Mouse (Mus musculus) lung, embryonic 15.5 days (tissue): ENCODE measurements around the gene Ptpn12. TPM values are rescaled to one million over a fixed set of nuclear protein-coding genes. Genes with fewer than 3 reads are reported as not detected.

Source experiments
- ATAC-seq: fragments of 200-750 bp; cut with Nextera tagmentation; 2 replicates; pipeline ENCODE4 v1.8.0; 2017; ENCODE audit warnings: moderate number of reproducible peaks, borderline replicate concordance; ENCODE audit not compliant: low FRiP score, low TSS enrichment; ENCODE audit errors: extremely low read depth
- H3K27ac ChIP-seq: fragments of 300-500 bp; sonication (generic); 2 replicates; pipeline ENCODE4 v1.5.1; 2015; ENCODE audit warnings: moderate library complexity, mild to moderate bottlenecking, inconsistent platforms
- H3K27me3 ChIP-seq: fragments of 300-500 bp; sonication (generic); 2 replicates; pipeline ENCODE4 v1.6.1; 2015; ENCODE audit warnings: inconsistent platforms
- H3K36me3 ChIP-seq: fragments of 300-500 bp; sonication (generic); 2 replicates; pipeline ENCODE4 v1.6.1; 2015; ENCODE audit warnings: inconsistent platforms
- H3K4me1 ChIP-seq: fragments of 300-500 bp; sonication (generic); 2 replicates; pipeline ENCODE4 v1.6.1; 2015; ENCODE audit warnings: inconsistent platforms
- H3K4me2 ChIP-seq: fragments of 300-500 bp; sonication (generic); 2 replicates; pipeline ENCODE4 v1.6.1; 2015; ENCODE audit warnings: inconsistent platforms, mild to moderate bottlenecking, moderate library complexity
- H3K4me3 ChIP-seq: fragments of 300-500 bp; sonication (generic); 2 replicates; pipeline ENCODE4 v1.5.1; 2015; ENCODE audit warnings: mild to moderate bottlenecking, inconsistent platforms
- H3K9ac ChIP-seq: fragments of 300-500 bp; sonication (generic); 2 replicates; pipeline ENCODE4 v1.6.1; 2015; ENCODE audit warnings: inconsistent platforms
- H3K9me3 ChIP-seq: fragments of 300-500 bp; sonication (generic); 2 replicates; pipeline ENCODE4 v1.6.1; 2016; ENCODE audit warnings: inconsistent platforms
- WGBS: fragments of 180-500 bp; shearing (Covaris S2); methylation state at CpG from one replicate; pipeline ENCODE4 v1.1.7; 2015; 5-methylcytosine and 5-hydroxymethylcytosine counted together
- polyA plus RNA-seq: library from polyadenylated mRNA; unstranded; fragments of >200 nt; fragmentation: Nextera tagmentation; extraction: Ambion mirVana; gene quantifications from 2 replicates; pipeline ENCODE4 v1.2.1, GENCODE M21; 2015

Ptpn12 gene
- polyA plus RNA-seq = 24.3 and 27.5 TPM in 2 replicates

DNA sequence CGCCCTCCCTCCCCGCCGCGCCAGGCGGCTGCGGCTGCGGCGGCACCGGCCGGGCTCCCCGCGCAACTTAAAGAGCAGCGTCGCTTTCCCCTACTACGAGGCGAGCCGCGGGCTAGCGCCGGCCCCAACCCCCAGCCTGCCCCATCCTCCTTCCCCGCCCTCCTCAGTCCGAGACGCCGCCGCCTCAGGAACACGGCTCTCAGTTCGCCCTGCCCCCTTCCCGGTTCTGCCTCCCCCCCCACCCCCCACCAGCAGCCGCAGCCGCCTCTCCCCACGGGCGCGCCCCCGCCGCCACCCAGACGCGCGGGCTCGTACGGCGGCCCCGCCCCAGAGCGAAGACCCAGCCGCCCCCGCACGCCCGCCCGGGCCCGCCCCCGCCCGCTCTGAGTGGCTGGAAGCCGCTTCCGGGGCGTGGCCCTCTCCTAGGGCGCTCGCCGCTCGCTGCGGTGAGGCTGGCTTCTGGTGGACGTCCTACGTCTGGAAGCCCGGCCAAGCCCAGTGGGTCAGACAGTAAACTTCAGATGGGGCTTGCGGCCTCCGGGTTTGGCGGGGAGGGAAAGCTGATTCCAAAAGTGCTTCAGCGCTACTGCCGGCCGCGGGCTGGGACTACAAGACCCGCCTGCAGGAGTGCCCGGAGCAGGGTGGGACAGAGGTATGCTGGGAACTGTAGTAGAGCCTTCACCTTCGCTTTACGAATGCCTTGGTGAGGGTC, at the start of gene Ptpn12:
Ptpn12 (minus strand) TSS at position 92 of the 712 bp plus-strand sequence.
- peak; percentile 97 for ATAC-seq
- peak within 1 kb of the TSS; percentile 99 for H3K9ac ChIP-seq
- peak within 1 kb of the TSS; percentile 55 for H3K4me2 ChIP-seq
- H3K27me3 ChIP-seq = no peaks in the 10 kb centered on the region
- H3K4me1 ChIP-seq = peaks cover 20% of the 10 kb centered on the region
- peak within 1 kb of the TSS; percentile 99 for H3K4me3 ChIP-seq
- H3K9me3 ChIP-seq = no peaks in the 10 kb centered on the region
- under 1% methylated on average over 48 of the region's 73 CpGs for WGBS
- H3K27ac ChIP-seq = peak within 1 kb of the TSS; percentile 99
- no peaks in the 10 kb centered on the region for H3K36me3 ChIP-seq

DNA sequence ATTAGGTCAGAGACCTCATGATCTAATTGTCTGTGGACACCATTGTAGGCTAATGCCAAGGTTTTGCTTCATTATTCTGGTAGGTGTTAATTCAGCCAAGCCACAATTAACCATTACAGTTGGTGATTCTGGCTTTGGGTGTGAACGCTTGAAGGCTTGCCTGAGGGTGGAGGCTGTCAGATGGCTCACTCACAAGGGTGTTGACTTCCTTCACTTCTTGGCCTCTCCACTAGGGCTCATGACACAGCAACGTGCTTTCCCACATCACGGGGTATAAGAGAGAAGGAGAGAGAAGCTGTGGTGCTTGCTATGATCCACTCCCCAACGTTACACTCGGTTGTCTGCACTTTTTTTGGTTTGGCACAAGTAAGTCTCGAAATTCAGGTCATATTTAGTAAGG, 35.5 kb upstream of the Ptpn12 start:
- no peaks in the 10 kb centered on the region for H3K36me3 ChIP-seq
- 65% methylated on average over 6 of the region's 6 CpGs for WGBS

DNA sequence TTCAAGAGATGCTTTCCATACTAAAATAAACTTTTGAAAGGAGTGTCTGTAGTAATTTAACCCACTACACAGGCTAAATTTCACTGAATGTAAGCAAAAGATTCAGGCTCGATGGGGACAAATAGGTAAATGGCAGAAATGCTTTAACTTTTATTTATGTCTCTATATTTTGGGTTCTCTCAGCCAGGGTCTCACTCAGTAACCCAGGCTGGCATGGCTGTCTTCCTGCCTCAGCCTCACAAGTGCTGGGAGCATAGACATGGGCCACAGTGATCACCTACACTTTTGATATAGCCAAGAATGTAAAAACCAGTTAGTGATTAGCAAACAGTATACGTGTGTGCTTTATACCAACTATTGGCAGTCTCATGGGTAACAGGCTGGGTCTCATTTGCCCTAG, 1.5 kb upstream of the Ptpn12 start:
- H3K4me1 ChIP-seq = peaks cover 11% of the 10 kb centered on the region
- H3K27ac ChIP-seq = no peak overlapping the region
- no peaks in the 10 kb centered on the region for H3K9me3 ChIP-seq
- WGBS = 81% methylated on average over 2 of the region's 2 CpGs
- H3K4me3 ChIP-seq = no peak overlapping the region
- H3K27me3 ChIP-seq = no peaks in the 10 kb centered on the region
- ATAC-seq = no peak
- no peak overlapping the region for H3K9ac ChIP-seq
- H3K36me3 ChIP-seq = no peaks in the 10 kb centered on the region
- peak overlapping the region; percentile 55; the same call in 1 of the 2 replicates for H3K4me2 ChIP-seq

More for the DNA sequence above, 35.5 kb upstream of the Ptpn12 start:
- no peak overlapping the region for H3K9ac ChIP-seq
- no peak overlapping the region for H3K4me3 ChIP-seq
- H3K4me1 ChIP-seq = no peaks in the 10 kb centered on the region
- no peaks in the 10 kb centered on the region for H3K9me3 ChIP-seq
- H3K4me2 ChIP-seq = no peak overlapping the region
- H3K27ac ChIP-seq = no peak overlapping the region
- no peak for ATAC-seq
- H3K27me3 ChIP-seq = no peaks in the 10 kb centered on the region

DNA sequence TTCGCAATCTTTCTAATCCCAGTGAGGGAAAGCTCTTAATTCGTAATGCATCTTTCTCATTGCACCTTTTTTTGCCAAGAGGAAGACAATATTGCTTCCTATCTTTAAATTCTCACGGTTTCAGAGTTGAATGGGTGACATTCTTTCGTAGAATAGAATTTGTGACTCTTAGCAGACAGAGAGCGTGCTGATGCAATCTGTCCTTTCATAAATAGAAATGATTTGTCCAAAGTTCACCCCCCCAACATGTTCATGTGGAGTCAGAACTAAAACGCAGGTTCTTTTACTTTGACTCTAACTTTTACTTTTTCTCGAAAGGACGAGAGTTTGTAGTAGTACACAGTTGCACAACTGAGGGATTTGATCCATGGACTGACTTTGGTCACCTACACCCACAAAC, 884 bp upstream of the Ptpn12 start:
- WGBS = 3% methylated on average over 8 of the region's 8 CpGs
- Histone ChIP-seq H3K4me2 (peak overlapping the region; percentile 55), H3K4me3 (peak overlapping the region; percentile 99), H3K27ac (peak overlapping the region; percentile 99), H3K27me3 (no peaks in the 10 kb centered on the region), H3K36me3 (no peaks in the 10 kb centered on the region), H3K4me1 (peaks cover 15% of the 10 kb centered on the region), H3K9ac (peak overlapping the region; percentile 48), H3K9me3 (no peaks in the 10 kb centered on the region)
- ATAC-seq = no peak

DNA sequence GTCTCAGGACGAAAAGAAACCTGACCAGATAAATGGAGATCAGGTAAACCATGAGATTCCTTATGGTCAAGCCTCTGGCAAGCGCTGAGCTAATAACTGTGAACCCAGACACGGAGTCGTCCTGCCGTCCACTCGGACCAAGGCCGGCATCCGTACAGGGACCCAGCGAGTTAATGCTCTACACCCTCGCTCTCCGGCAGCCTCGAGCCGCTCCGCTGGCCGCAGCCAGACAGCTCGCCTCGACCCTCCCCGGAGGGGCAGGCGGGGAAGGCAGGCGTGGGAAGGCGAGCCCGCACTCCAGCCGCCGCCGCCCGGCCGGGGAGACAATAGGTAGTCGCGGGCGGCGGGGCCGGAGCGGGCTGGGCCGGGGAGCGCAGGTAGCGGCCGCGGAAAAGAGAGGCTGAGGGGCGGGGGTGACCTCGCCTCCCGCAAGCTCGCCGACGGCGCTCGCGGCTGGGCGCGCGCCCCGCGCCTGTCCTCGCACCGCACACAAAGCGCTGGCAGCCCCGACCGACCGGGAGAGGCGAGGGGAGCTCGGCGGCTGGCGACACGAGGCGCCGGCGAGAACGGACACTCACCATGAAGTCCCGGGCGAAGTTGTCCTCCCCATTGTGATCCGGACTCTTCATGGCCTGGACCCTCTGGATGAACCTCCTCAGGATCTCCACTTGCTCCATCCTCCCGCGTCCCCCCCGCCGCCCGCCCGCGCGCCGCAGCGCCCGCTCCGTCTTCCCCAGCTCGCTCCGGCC, 466 bp downstream of the Ptpn12 start:
- ATAC-seq = peak; percentile 52
- WGBS = 1% methylated on average over 80 of the region's 84 CpGs

DNA sequence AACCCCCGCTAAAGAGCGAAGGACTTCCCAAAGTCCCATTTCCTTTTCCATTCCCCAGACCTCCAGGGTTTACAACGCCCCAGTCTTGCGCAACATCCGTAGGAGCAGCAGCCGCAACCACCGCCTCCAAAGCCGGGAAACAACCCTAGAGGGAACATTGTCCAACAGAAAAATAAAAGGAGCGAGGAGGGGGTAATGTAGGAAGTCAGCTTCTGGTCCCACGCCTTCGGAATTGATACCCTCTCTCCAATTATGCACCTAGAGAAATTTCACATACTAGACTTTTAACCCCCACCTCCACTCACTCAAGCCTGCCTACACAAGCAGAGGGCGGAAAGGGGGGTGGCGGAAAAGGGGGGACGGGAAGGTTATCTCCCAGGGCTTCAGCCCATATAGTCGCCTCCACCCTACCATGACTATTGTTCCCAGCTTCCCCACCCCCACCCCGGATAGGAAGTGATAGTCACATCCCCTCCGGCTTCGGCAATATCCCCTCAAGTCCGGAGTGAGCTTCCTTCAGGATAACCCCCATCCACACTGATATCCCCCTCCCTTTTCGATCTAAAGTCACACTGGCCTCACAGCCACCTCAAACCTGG, 1.1 kb downstream of the Ptpn12 start:
- Histone ChIP-seq H3K36me3 (no peaks in the 10 kb centered on the region), H3K4me1 (peaks cover 29% of the 10 kb centered on the region), H3K27ac (peak overlapping the region; percentile 99), H3K4me3 (peak overlapping the region; percentile 99), H3K9ac (peak overlapping the region; percentile 99), H3K27me3 (no peaks in the 10 kb centered on the region), H3K4me2 (peak overlapping the region; percentile 55), H3K9me3 (no peaks in the 10 kb centered on the region)
- WGBS = under 1% methylated on average over 20 of the region's 20 CpGs
- ATAC-seq = peak; percentile 9; the same call in 1 of the 2 replicates

More for the DNA sequence above, 466 bp downstream of the Ptpn12 start:
- Histone ChIP-seq H3K4me2 (peak overlapping the region; percentile 55), H3K4me1 (peaks cover 26% of the 10 kb centered on the region), H3K9me3 (no peaks in the 10 kb centered on the region), H3K27me3 (no peaks in the 10 kb centered on the region), H3K36me3 (no peaks in the 10 kb centered on the region), H3K4me3 (peak overlapping the region; percentile 99), H3K9ac (peak overlapping the region; percentile 99), H3K27ac (peak overlapping the region; percentile 99)

DNA sequence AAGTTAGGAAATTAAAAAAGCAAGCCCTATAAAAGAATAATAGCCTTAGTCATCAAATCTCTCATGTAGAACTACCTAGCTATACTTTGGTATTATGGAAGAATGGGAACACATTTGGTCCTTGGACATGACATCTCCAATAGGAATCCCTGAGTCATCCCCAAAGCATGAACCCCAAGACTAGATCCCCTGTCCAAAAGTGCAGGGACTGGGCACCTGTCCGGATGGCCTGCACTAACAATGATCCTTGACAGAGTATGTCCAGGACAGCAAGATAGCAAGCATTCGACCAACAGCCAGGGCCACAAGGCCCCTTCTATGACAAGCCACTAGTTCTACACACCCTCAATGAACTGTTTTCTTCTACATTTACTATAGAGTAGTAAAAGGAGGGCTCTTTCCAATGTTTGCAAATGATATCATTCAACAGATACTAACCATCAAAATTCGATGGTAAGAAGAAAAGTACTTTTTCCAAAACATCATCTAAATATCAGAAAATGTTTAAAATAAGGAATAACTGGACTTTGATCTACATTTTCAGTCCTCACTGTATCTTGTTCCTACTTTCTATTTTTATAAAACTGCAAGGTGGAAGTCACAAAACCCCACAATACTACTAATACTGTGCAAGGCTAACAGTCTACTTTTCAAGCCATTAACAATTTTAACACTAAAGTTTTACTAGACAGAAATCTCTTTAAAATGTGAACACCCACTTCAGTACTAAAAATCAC, 2.0 kb downstream of the Ptpn12 start:
- no peak overlapping the region for H3K9ac ChIP-seq
- peaks cover 37% of the 10 kb centered on the region for H3K4me1 ChIP-seq
- H3K4me2 ChIP-seq = peak overlapping the region; percentile 55
- ATAC-seq = no peak
- WGBS = 38% methylated on average over 3 of the region's 3 CpGs
- H3K9me3 ChIP-seq = no peaks in the 10 kb centered on the region
- H3K4me3 ChIP-seq = peak overlapping the region; percentile 99
- H3K36me3 ChIP-seq = no peaks in the 10 kb centered on the region
- H3K27ac ChIP-seq = peak overlapping the region; percentile 99; the same call in 1 of the 2 replicates
- H3K27me3 ChIP-seq = no peaks in the 10 kb centered on the region

DNA sequence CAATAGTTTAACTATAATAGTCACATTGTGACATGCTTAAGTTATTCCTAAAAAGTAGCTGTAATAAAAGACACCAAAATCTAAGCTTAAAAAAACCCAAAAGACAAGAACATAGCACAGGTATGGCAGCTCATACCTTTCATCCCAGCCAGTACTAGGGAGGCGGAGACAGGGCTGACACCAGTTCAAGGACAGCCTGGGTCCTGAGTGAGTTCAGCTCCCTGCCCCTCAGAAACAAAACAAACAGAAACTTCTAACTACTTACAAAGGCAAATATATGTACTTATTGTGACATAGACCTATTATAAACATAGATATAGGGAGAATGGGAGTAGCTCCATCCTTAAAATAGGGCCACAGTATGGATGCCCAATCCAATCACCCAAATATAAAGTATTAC, 3.2 kb downstream of the Ptpn12 start:
- Histone ChIP-seq H3K27me3 (no peaks in the 10 kb centered on the region), H3K9ac (no peak overlapping the region), H3K4me1 (peaks cover 38% of the 10 kb centered on the region), H3K4me3 (no peak overlapping the region), H3K4me2 (no peak overlapping the region), H3K9me3 (no peaks in the 10 kb centered on the region), H3K27ac (no peak overlapping the region), H3K36me3 (no peaks in the 10 kb centered on the region)
- 100% methylated on average over 1 of the region's 1 CpGs for WGBS
- no peak for ATAC-seq

DNA sequence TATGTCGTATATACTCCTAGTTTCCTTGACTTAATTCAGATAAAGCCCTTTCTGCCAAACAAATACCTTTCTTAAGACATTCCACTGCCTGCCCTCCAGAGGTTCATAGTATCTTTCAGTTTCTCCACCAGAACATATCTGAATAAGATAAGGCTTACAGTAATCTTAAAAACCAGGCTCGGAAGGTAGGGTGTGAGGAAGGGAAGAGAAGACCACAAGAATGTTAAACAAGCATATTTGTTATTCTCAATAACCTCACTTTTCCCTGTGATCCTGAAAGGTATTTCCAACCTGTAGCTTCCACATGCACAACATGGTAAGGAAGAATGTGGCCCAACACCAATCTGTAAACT, 5.0 kb downstream of the Ptpn12 start:
- ATAC-seq = no peak
- Histone ChIP-seq H3K36me3 (no peaks in the 10 kb centered on the region), H3K27me3 (no peaks in the 10 kb centered on the region), H3K9ac (no peak overlapping the region), H3K9me3 (no peaks in the 10 kb centered on the region), H3K27ac (no peak overlapping the region), H3K4me1 (peaks cover 35% of the 10 kb centered on the region), H3K4me3 (no peak overlapping the region), H3K4me2 (no peak overlapping the region)
- WGBS = 42% methylated on average over 2 of the region's 2 CpGs

DNA sequence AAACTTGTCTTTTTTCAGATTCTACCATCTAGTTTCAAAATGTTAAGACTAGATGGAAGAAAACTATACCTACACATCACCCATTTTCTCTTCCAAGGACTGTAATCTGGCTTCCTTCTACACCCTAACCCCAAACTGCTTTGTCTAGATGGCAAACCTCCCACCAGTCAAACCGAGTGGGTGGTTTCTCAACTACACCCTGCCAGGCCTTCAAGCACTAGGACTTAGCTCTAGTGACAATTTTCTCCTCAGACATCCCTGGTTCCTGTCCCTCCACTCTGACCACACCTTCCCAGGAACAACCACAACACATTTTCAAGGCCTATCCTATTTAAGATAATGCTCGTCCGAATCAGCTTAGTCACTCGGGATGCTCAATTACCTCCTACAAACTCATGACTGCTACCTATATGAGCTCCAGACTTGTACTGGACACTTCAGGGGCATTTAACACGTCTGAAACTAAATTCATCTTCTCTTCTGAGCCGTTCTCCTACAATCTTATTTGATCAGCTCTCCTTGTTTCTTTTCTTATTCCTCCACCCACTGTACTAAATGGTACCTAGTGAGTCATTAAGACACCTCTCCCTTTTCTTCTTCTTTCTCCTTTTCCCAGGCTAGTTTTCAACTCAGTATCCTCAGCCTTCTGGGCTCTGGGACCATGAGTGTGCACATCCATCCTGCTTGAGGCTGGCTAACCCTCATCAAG, 5.5 kb downstream of the Ptpn12 start:
- 76% methylated on average over 6 of the region's 6 CpGs for WGBS
- Histone ChIP-seq H3K27ac (no peak overlapping the region), H3K4me1 (peaks cover 35% of the 10 kb centered on the region)

DNA sequence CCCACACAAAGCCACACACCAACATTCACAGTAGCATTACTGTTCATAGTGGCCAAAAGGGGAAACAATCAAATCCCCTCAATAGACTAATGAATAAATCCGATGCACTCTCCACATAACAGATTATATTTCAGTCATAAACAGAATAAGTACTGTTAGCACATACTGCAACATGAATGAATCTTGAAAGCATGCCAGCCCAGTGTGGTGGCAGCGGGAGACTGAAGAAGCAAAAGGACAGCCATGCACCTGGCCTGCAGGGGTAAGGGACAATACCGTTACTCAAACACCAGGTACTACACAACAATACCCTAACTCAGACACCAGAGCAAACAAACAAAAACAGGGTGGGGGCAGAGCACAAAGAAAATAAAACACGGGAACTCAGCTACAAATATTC, 6.7 kb downstream of the Ptpn12 start:
- ATAC-seq = no peak
- Histone ChIP-seq H3K9ac (no peak overlapping the region), H3K27ac (no peak overlapping the region), H3K4me3 (no peak overlapping the region), H3K4me1 (peaks cover 35% of the 10 kb centered on the region), H3K27me3 (no peaks in the 10 kb centered on the region), H3K36me3 (no peaks in the 10 kb centered on the region), H3K9me3 (no peaks in the 10 kb centered on the region), H3K4me2 (no peak overlapping the region)
- WGBS = 79% methylated on average over 4 of the region's 4 CpGs

More for the DNA sequence above, 5.5 kb downstream of the Ptpn12 start:
- Histone ChIP-seq H3K9me3 (no peaks in the 10 kb centered on the region), H3K27me3 (no peaks in the 10 kb centered on the region), H3K4me2 (no peak overlapping the region), H3K9ac (no peak overlapping the region), H3K4me3 (no peak overlapping the region), H3K36me3 (no peaks in the 10 kb centered on the region)
- ATAC-seq = no peak
